Mouse (Mus musculus) kidney, adult 11 months (tissue): ENCODE data around the gene Rad23a.

ENCODE experiments used
- DNase-seq: peaks from one replicate; pipeline ENCODE4 v3.0.0; 2022

The Rad23a gene

GRCm38 (mm10) chr8:84811303-84811702 lies 29.2 kb downstream of the Rad23a start:
- no peak for DNase-seq

- peak; percentile 90 for DNase-seq
These were observed 29.6 kb downstream of the Rad23a start for GRCm38 (mm10) chr8:84810896-84811295.

GRCm38 (mm10) chr8:84809941-84810280 lies 30.6 kb downstream of the Rad23a start:
- no peak for DNase-seq

- DNase-seq, result no peak
These were observed 31.1 kb downstream of the Rad23a start for GRCm38 (mm10) chr8:84809109-84809940.

GRCm38 (mm10) chr8:84806031-84806430 lies 34.4 kb downstream of the Rad23a start:
- DNase-seq, result no peak

- DNase-seq, result peak; percentile 51
These were observed 40.2 kb downstream of the Rad23a start, which contains the start of gene Nfix for GRCm38 (mm10) chr8:84799999-84800831. Gene Nfix (minus strand): TSS chr8:84800344.

GRCm38 (mm10) chr8:84799136-84799931 lies 41.1 kb downstream of the Rad23a start:
- DNase-seq, result no peak

- no peak for DNase-seq
These were observed 41.9 kb downstream of the Rad23a start for GRCm38 (mm10) chr8:84798446-84799135.

- no peak for DNase-seq
These were observed 42.5 kb downstream of the Rad23a start for GRCm38 (mm10) chr8:84797971-84798370.

- no peak for DNase-seq
These were observed 43.1 kb downstream of the Rad23a start for GRCm38 (mm10) chr8:84797256-84797797.

- no peak for DNase-seq
These were observed 46.0 kb downstream of the Rad23a start for GRCm38 (mm10) chr8:84794486-84794885.

- DNase-seq, result no peak
These were observed 46.5 kb downstream of the Rad23a start for GRCm38 (mm10) chr8:84793791-84794485.

- no peak for DNase-seq
These were observed 47.3 kb downstream of the Rad23a start for GRCm38 (mm10) chr8:84793134-84793533.

- DNase-seq, result no peak
These were observed 48.0 kb downstream of the Rad23a start for GRCm38 (mm10) chr8:84792429-84792947.

- DNase-seq, result no peak
These were observed 49.9 kb downstream of the Rad23a start for GRCm38 (mm10) chr8:84790537-84790936.

GRCm38 (mm10) chr8:84789855-84790486 lies 50.5 kb downstream of the Rad23a start:
- DNase-seq, result no peak

- DNase-seq, result no peak
These were observed 51.1 kb downstream of the Rad23a start for GRCm38 (mm10) chr8:84789345-84789744.

- DNase-seq, result peak; percentile 80
These were observed 51.6 kb downstream of the Rad23a start for GRCm38 (mm10) chr8:84788896-84789295.

- DNase-seq, result no peak
These were observed 52.8 kb downstream of the Rad23a start for GRCm38 (mm10) chr8:84787523-84788302.
